Comparison of ENCODE assay signal across 19 mouse cellular contexts in the genomic region with DNA sequence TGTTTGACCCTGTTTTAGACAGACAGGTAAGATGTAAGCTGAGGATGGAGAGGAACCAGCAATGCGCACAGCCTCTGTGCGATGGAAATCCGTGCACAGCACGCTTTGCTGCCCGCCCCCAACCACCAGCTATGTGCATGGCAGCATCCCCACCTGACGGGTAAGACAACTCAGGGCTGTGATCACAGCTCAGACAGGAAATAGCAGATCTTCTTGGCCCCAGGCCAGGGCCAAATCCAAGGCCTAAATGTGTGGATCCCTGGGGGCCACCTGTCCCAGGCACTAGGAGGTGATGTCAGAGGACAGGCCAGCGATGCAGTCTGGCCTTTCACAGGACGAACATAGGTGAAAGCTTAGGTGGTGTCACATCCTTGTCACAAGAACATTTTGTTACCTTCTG. TPM values are rescaled to one million over a fixed set of nuclear protein-coding genes. Genes with fewer than 3 reads are reported as not detected.
DNase-seq lines count a peak whose midpoint lies in the region; ATAC-seq lines count a peak whose summit lies in the region.
"Had no signal": no experiment of that assay in that cellular context is flagged by ENCODE, and none has a peak within 500 bp of the region (broad histone marks: within the 10 kb centered on the region; RNA-seq: fewer than 3 reads in every experiment).

No protein-coding gene starts in this region.

- peak; percentile 28 for DNase-seq in adrenal gland, postnatal 25 days
- DNase-seq in adrenal gland, adult 8-10 months = no peak
- DNase-seq in frontal cortex, postnatal 14 days (ENCODE audit: low spot score in 2 of 2) = no peak
- peak; percentile 33 for DNase-seq in left cerebral cortex, postnatal 4 days
- DNase-seq in left cerebral cortex, adult 8-10 months (ENCODE audit: low spot score in 2 of 2) = no peak
- peak; percentile 53 to 60 for DNase-seq in cerebellum, postnatal 36 days
- DNase-seq in urinary bladder, adult 18-20 months (ENCODE audit: low spot score in 2 of 2) = no peak
- DNase-seq: heart, postnatal 36 days; lung, postnatal 4 days; retina, postnatal 1 day; right cerebral cortex, postnatal 4 days; thymus, postnatal 14 days had no signal

- 0 out of 2 replicates have a peak, but pooled peaks have one; percentile 35 for ATAC-seq in frontal cortex, adult (ENCODE audit: low TSS enrichment)
- ATAC-seq: CD4-positive, CD25-positive, alpha-beta regulatory T cell, adult 4 months; forebrain, embryonic 16.5 days; inflammation-experienced regulatory T-cells, adult 6 months; midbrain, embryonic 15.5 days had no signal

- intact Hi-C loops in left cerebral cortex, postnatal 4 days (cut with DNase I) = no loop called here

RNA-seq across cellular contexts. Expression of gene Cdc42bpb, which starts 21.3 kb away (rescaled TPM):
- 123 and 157 TPM in 2 replicates for total RNA-seq in adrenal gland, postnatal 25 days (2021)
- total RNA-seq in adrenal gland, adult 8-10 months (2022) = 100 to 1,000 TPM; 112 to 162 (median 141) TPM
- 100 to 1,000 TPM; 153 to 168 TPM for total RNA-seq in left cerebral cortex, postnatal 4 days (2021)
- total RNA-seq in left cerebral cortex, adult 8-10 months (2022) = 100 to 1,000 TPM; 123 to 157 (median 142) TPM

RNA-seq across cellular contexts. Expression of gene Lbhd2, which starts 50.4 kb away (rescaled TPM):
- 0.85 TPM in 1 of 2 replicates, not detected in the other for total RNA-seq in adrenal gland, postnatal 25 days (2021)
- 1 to 10 TPM in 1 of 4 experiments, under 1 TPM in 3; 0.67 to 1.0 (median 0.78) TPM for total RNA-seq in adrenal gland, adult 8-10 months (2022)
- total RNA-seq in left cerebral cortex, postnatal 4 days (2021) = 1 to 10 TPM; 1.4 to 4.0 TPM
- 1 to 10 TPM; 2.4 to 4.8 (median 3.5) TPM for total RNA-seq in left cerebral cortex, adult 8-10 months (2022)
- total RNA-seq: heart, postnatal 36 days; liver, adult 2 months; megakaryocyte-erythroid progenitor cell, adult 5-6 weeks had no signal

Comparison
In these comparisons a context has a peak if more than half of its experiments do, and no peak if none do; other contexts are left out.
1. DNase-seq: peak in adrenal gland, postnatal 25 days (single experiment), left cerebral cortex, postnatal 4 days (single experiment) and cerebellum, postnatal 36 days (2 of 2); none in adrenal gland, adult 8-10 months (single experiment), frontal cortex, postnatal 14 days (0 of 2), left cerebral cortex, adult 8-10 months (0 of 2) and urinary bladder, adult 18-20 months (0 of 2).